Mouse (Mus musculus) small intestine, adult 10 weeks (tissue): ENCODE measurements around the gene Usp8. TPM values are rescaled to one million over a fixed set of nuclear protein-coding genes. Genes with fewer than 3 reads are reported as not detected.

Experiments
- polyA plus RNA-seq: library from polyadenylated mRNA; stranded (reverse); fragments of 350-450 nt; fragmentation: Illumina TruSeq; extraction: RNeasy Lipid Tissue Mini Kit (QIAGEN cat#74804); gene quantifications from one replicate; pipeline ENCODE4 v1.2.3, GENCODE M21; 2014; ENCODE audit warnings: low replicate concordance

Usp8 gene
- polyA plus RNA-seq: 65.0 TPM

GRCm38 (mm10) chr2:126706759-126707437, at the start of gene Usp8:
Gene Usp8, plus strand, starts transcription at chr2:126707328.

GRCm38 (mm10) chr2:126676122-126676515, 31.0 kb upstream of the Usp8 start, which contains the start of gene Gabpb1:
Gene Gabpb1, minus strand, starts transcription at chr2:126676337.

GRCm38 (mm10) chr2:126783370-126783769, 76.2 kb downstream of the Usp8 start, which contains the start of gene Usp50:
Gene Usp50, minus strand, starts transcription at chr2:126783470.

Other genes starting within 250 kb of the Usp8 start
- 0.67 TPM for gene Atp8b4, start 206.7 kb upstream of the Usp8 start, polyA plus RNA-seq
- 198 TPM for gene Slc27a2, start 154.9 kb upstream of the Usp8 start, polyA plus RNA-seq
- gene Hdc, start 88.0 kb upstream of the Usp8 start, polyA plus RNA-seq: 0.19 TPM
- gene Gabpb1, start 31.0 kb upstream of the Usp8 start, polyA plus RNA-seq: 27.1 TPM
- gene Usp50, start 76.1 kb downstream of the Usp8 start, polyA plus RNA-seq: not detected
- 152 TPM for gene Trpm7, start 168.9 kb downstream of the Usp8 start, polyA plus RNA-seq
- gene Sppl2a, start 225.9 kb downstream of the Usp8 start, polyA plus RNA-seq: 198 TPM